Mouse (Mus musculus): ENCODE measurements around the gene Slc38a11. TPM values are rescaled to one million over a fixed set of nuclear protein-coding genes. Genes with fewer than 3 reads are reported as not detected.

Gene Slc38a11
- total RNA-seq, 2 experiments from 2014 or later = 1.7 TPM

DNA sequence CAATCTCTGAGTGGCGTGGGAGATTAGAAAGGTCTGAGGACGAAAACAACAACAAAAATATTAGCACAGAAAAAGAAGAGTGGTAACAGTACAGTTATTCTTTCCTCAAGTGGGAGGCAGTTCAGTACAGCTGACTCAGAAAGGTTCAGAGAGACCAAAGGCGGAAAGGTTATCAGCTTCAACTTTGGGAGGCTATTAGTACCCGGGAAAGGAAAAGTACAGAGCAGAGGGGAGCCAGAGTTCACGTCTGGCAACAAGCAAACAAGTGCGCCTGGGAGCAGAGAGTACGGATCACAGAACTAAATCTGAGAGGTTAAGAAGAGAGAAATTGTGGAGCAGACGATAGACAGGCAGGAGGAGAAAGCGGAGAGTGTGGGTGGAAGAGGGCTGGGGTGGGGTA is 29.7 kb downstream of the Slc38a11 start:
- DNase-seq (ENCODE audit: low spot score in 2 of 2) = no peak

DNA sequence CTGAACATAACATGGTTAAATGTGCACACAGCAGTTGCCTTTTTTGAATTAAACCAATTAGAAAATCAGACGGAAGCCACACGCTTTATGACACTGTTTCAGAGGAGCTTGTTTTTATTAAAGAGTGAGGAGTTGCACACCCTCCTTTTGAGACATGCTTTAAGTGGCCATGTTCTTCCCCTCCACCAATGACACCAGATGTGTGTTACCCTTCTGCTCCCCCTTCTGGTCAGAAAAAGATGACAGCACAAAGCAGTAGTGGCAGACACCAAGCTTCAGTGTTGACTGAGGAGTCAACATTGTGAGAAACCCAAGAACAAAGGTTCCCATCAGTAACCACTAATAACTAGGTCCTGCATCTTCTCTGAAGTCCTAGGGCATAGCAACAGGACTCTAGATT is 32.5 kb downstream of the Slc38a11 start:
- peak in 1 of 2 experiments; percentile 16 for DNase-seq (ENCODE audit: low spot score in 2 of 2)

DNA sequence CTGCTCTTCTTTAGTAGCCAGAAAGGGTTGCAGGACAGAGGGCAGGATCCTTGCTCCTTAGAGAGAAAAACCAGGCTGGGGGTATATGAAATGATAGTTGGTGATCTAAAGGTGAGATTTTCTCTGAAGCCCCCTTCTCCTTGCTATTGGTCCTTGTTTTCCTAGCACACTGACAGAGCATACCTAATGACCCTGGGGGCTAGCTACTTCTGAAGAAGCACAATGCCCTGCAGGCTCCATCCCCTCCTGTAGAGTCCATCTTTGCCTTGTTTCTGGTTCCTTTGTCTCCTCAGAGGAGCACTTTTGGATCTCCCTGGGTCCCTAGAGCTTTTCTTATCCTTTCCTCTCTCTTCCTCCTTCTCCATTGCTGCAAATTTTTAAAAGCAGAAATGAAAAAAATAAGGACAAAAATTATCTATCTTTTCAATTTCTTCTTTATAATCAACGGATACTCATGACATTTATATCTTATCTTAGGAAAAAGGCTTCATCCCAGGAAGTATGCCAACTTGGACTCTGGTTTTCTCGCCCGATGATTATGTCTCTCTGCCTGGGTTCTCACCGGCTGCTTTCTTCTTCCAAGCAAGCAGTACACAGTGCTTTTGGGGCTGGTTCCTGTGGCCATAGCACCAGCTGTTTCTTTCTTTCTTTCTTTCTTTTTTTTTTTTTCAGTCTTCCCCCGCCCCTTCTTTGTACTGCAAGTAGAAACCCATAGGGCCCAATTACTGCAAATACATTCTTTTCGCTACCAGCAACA is 41.7 kb downstream of the Slc38a11 start:
- DNase-seq (ENCODE audit: low spot score in 2 of 2) = no peak

DNA sequence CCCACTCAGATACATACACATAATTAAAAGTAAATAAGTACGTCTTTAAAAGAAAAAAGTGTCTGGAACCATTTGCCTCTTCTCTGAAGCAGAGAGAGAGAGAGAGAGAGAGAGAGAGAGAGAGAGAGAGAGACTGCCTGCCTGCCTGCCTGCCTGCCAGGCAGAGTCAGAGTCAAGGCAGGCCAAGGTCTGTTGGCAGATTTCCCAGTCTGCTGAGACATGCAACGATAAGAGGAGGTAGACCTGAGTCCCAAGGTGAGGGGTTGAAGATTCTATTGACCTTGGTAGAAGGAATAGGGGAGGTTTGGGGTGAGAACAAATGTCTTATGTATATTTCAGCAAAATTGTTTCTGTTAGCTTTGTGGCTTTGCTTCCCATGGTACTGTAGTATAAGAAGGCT is 42.9 kb downstream of the Slc38a11 start:
- DNase-seq (ENCODE audit: low spot score in 2 of 2) = no peak

DNA sequence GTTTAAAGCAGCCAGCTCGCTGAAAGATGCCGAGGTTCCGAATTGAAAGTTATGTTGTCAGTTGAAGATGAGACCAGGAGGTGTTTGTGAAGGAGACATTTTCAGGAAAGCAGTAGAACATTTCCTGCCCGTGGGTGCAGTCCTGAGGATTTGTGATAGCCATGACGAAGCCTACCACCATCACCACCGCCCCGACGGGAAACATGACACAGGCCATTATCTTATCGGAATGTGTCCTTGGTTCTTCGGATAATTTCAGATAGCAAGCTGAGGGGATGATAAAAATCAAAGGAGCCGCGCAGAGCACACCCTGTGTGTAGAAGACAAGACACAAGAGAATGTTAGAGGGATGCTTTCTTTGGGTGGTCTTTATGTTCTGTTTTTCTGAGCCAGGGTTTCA is 47.1 kb downstream of the Slc38a11 start:
- no peak for DNase-seq (ENCODE audit: low spot score in 2 of 2)

DNA sequence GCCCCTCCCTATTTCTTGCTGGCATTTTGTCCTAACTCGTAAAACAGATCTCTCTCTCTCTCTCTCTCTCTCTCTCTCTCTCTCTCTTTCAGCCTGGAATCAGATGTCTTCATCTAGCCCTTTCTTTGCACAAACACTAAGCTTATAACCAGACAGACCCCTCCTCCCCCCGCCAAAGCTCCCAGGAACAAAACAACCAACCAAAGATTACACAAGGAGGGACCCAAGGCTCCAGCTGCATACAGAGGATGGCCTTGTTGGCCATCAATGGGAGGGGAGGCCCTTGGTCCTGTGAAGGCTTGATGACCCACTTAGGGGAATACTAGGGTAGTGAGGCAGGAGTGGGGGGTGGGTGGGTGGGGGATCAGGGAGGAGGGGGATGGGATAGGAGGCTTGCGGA is 52.6 kb downstream of the Slc38a11 start:
- no peak for DNase-seq (ENCODE audit: low spot score in 2 of 2)

DNA sequence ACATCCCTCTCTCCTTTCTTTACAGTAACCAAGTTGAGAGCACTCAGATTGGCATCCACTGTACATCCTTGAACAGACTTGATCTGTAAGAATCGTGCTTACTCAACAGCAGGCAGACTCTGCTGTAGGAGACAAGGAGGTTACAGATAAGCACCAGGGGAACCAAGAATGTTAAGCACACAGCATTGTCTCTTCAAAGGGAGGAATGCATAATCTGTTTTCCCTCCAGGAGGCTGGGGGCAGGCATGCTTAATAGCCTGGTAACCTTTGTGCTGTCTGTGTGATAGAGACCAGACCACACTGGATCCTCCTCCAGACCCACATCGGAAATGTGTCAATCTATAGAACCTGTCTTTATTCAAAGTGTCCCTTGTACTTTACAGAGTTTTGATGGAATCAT is 67.3 kb downstream of the Slc38a11 start:
- DNase-seq (ENCODE audit: low spot score in 2 of 2) = no peak

DNA sequence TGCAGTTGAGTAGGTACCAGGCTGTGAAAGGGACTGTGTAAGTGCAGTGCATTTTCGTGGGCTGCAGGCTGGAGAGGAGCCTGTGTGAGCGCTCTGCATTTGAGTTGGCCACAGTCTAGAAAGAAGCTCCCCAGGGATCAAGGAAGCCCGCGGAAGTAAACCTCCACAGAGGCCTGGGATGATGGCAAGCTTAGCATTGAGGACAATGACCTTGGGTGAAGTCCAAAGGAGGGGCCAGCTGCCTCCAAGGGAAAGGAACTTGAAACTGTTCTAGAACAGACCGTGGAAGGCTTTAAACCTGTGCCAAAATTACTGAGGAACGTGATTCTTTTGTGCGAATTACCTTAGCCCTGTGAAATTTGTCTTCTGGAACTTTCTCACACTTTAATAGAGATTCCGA is 69.7 kb downstream of the Slc38a11 start:
- DNase-seq (ENCODE audit: low spot score in 2 of 2) = peak in 1 of 2 experiments; percentile 2

DNA sequence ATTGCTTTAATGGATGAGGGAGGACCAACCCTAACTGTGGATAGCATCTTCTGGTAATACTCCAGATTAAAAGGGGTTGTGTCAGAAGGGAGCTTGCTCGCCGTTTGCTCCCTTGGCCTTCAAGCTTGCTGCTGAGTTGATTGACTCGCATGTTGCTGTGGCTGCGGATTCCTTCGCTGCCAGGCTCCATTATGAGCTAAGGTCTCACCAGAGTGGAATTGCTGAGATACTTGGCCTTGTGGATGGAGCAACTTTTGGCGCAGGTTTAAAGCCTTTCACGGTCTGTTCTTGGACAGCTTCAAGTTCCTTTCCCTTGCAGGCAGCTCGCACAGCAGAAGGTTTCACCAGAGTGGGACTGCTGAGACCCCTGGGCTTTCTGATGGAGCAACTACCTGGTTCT is 70.4 kb downstream of the Slc38a11 start:
- no peak for DNase-seq (ENCODE audit: low spot score in 2 of 2)

DNA sequence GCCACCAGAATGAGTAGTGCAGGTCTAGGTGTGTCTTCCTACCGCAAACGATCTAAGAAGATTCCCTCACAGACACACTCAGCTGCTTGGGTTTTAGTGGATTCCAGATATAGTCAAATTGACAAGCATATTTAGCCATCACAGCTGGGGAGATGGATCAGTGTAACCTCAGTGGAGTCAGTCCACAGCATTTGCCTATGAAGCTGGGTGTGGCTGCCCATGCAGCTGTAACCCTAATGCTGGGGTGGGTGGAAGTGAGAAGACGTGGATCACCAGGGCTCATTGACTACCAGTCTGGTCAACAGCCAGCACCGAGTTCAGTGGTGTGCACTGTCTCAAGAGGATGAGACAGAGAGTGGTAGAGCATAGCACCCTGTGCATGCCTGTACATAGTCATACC is 74.1 kb downstream of the Slc38a11 start:
- DNase-seq (ENCODE audit: low spot score in 2 of 2) = no peak

DNA sequence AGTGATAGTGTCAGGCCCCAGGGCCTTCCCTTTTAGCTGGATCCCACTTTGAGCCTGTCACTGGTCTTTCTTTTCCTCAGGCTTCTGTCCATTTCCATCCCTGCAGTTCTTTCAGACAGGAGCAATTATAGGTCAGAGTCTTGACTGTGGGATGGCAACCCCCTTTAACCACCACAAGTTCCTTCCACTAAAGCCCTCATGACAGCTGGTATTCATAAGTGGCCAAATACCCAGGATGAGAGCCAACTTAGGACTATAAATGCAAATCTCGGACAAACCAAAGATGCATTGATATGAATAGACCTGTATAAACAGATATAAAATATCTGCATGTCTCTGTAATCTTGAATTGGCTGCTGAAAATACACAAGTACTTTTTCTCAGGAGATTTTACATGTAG is 75.1 kb downstream of the Slc38a11 start:
- DNase-seq (ENCODE audit: low spot score in 2 of 2) = no peak

DNA sequence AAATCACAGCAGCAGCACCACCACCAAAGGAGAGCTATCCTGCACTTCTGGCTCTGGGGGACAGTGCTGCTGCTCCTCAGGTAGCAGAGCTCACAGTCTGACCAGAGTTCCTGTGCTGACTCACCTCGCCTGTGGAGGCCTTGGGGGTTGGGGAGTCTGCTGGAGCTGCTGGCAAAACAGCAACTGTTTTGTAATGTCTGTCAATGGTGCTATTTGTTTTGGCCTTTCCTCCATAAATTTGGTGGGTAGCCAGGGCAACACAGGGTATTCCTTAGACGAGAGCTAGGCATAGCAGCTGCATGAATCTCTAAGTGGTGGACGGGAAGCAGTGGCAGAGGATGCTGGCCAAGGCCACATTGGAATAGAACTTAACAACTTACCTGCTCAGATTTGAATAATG is 78.5 kb downstream of the Slc38a11 start:
- DNase-seq (ENCODE audit: low spot score in 2 of 2) = no peak

DNA sequence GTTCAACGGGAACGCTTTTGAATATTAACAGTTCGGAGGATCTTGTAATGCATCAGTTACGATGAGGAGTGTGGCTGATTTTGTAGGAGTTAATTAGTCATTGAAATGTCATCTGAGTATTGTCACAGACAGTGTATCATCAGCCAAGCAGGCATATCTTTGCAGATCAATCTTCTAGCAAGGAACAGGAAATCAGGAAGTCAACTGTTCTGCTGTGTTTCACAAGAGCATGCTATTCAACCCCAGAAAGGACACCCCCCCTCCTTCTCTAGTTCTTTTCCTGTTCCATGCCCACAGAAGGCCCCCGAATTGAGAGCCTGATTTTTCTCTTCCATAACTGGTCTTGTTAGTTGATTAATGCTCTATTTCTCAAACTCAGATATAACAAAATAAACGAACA is 80.9 kb downstream of the Slc38a11 start:
- no peak for DNase-seq (ENCODE audit: low spot score in 2 of 2)

DNA sequence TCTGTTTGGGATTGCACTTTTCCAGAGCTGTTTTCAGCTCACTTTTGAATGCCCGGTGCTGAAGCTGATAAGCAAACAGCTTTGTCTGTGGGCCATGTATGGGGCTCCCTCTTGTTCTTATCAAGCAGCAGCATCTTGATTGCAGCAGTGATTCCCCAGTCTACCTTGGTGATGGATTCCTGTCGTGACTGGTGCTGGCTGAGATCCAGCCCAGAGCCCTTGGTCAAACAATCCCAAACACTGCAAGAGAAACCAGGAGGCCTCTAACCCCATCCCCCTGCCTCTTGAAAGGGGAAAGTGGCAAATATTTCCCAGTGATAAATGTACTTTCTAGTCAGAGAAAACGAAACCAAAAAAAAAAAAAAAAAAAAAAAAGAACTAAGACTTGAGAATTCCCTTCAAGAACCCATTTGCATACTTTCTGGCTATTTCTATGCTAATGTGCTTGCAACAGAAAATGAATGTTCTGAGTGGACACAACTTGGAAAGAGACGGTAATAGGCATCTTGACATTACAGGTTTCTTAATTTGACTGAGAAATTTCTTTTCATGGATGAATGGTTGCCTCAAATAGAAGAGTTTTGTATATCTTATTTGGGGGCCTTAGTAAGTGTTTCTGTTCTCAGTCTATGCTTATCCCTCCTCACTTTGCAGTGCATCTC is 84.7 kb downstream of the Slc38a11 start:
- no peak for DNase-seq (ENCODE audit: low spot score in 2 of 2)

DNA sequence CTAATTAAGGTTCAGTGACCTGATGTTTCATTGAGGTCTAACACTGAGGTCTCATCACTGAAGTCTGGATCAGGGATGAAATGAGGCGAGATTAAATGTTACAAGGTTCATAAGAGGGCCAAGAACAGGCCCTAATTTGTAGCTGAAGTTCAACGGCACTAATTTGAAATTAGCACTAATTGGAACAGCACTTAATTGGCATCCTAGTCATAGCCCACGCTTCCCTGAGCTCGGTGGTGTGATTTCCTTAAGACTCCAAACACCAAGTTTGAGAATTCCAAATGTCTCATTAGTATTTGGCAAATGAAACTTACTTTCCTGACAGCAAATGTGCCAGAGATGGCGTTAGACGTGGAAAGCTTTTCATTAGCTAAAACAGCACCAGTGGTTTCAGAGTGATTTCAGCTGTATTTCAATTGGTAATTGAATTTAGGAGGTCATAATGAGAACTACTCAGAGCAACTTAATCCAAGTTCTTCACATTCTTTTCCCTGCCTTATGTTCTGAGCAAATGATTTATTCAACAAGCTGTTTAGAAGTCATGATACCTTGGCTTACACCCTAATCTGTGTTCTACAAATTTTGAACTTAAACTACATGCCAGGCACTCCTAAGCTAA is 88.3 kb downstream of the Slc38a11 start:
- no peak for DNase-seq (ENCODE audit: low spot score in 2 of 2)

DNA sequence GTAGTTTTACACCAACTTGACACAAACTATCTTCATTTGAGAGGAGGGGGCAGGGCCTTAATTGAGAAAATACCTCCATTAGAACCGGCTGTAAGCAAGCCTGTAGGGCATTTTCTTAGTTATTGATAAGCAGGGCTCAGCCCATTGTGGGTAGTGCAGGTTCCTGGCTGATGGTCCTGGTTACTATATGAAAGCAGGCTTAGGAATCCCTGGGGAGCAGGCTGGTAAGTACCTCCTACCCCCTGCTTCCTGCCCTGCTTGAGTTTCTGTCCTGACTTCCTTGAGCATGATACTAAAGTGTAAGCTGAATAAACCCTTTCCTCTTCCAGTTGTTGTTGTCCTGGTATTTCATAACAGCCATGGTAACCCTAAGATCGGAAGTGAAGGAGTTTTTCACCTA is 89.9 kb downstream of the Slc38a11 start:
- DNase-seq (ENCODE audit: low spot score in 2 of 2) = no peak

DNA sequence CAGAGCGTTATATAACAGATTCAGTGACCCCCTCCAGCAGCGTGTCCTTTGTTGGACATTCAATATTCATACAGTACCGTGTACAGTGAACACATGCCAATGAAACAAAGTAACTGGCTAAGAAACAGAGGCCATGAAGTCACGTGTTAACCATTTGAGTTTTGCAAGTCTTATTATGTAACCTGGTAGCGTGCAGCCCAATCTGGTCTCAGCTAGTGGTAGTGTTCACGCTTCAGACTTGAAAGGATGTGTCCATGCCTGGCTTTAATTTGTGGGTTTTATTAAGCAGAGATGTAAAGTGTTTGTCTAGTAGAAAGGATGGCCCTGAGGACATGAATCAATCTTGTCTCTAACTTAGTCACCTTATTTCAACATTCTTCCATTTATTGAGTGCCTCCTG is 95.1 kb downstream of the Slc38a11 start:
- DNase-seq (ENCODE audit: low spot score in 2 of 2) = no peak

DNA sequence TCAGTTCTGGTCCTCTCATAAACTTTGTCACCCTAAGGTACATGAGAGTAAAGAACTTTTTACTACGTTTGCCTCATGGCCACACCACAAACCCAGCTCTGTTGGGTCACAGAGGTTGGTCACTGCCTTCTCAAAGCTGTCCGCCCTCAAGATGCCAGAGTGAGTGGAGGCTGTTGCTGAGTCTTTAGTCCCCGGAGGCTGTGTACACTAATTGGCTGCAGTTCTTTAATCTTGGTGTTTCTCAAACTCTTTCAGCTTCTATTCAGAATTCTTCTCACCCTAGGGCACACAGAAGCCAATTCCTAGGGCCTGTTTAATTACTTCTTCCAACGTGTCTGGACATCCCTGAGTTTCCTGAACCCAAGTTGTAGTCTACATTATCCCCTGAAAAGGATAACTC is 96.0 kb downstream of the Slc38a11 start:
- no peak for DNase-seq (ENCODE audit: low spot score in 2 of 2)

DNA sequence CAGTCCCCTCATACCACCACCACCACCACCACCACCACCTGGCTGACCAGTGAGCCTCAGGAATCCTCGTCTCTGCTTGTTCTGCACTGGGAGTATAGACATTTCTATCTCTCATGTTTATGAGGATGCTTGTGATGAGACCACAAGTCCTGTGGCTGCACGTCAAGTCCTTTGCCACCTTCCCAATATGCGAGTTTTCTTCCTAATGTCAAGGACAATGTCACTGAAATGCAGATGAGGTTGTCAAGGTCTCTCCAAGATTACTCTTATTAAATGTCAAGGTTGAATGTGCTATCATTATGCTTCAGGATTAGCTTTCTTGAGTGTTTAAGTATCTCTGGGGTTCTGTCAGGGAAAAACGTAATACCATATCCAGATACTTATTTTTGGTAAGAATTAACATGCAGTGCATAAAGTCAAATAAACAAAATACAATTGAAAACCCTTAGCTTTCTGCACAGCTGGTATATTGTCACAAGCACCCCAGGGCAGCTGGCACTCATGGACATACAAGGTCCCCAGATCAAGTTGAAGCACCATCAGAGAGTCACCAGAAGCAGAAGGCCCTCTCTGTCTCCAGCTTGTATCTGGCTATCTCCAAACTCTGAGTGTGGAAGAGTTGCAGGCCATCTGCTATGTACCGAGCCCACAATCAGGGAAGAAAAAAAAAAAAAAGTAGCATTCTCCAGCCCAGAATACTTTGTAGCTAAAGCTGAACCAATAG is 97.1 kb downstream of the Slc38a11 start:
- no peak for DNase-seq (ENCODE audit: low spot score in 2 of 2)
